Mouse (Mus musculus): ENCODE results near the gene Igfbp7.

DNA sequence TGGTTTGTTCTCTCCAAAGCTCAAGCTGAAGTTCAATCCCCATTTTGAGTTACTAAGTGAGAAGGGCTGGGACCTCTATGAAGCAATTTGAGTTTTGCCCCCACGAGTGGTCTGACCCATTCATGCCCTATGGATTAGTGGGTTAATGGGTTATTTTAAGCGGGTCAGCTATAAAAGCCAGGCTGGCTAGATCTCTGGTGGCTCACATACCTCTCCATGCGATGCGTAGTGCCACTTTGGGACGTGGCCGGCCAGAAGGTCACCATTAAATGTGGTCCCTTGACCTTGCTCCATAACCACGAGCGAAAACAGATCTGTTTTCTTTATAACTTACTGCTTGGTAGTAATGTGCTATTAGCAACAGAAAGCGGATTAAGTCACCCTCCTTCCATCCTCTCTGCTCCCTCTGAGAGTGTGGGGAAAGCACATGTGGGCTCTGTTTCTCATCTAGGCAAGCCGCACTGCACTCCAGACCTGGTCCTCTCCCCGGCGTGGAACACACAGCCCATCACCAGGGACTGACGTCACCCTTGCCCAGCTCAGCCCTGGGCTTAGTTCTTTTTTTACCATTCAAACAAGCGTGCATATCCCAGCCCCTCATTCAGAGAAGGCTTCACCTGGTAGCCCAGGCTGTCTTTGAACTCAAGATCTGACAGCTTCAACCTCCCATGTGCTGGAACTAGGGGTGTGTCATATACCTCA lies 28.3 kb downstream of the Igfbp7 start:
- TF ChIP-seq POLR2A (IDR thresholded peaks at IDR 0.05; ENCODE audit: insufficient read length, low read depth) (no peak), MYOD1 (IDR thresholded peaks at IDR 0.05; ENCODE audit: control insufficient read depth in 1 of 3, insufficient read length in 2 of 3, low read depth in 2 of 3) (no peak), CEBPB (IDR thresholded peaks at IDR 0.05; ENCODE audit: insufficient read depth, poor library complexity, severe bottlenecking) (no peak), TCF12 (IDR thresholded peaks at IDR 0.05; ENCODE audit: insufficient read depth, poor library complexity, severe bottlenecking) (no peak), USF1 (IDR thresholded peaks at IDR 0.05; ENCODE audit: low read depth) (no peak), MAX (IDR thresholded peaks at IDR 0.05; ENCODE audit: low read depth) (no peak), POLR2AphosphoS2 (IDR thresholded peaks at IDR 0.05; ENCODE audit: insufficient read length, low read depth) (no peak), E2F4 (IDR thresholded peaks at IDR 0.05; ENCODE audit: insufficient read depth) (no peak)
